Mouse (Mus musculus) midbrain, embryonic 11.5 days (tissue): ENCODE data around the gene Nfkbib. TPM values are rescaled to one million over a fixed set of nuclear protein-coding genes. Genes with fewer than 3 reads are reported as not detected.

Experiments used
- ATAC-seq: fragments of 200-750 bp; cut with Nextera tagmentation; 2 replicates; pipeline ENCODE4 v1.8.0; 2017; ENCODE audit warnings: moderate TSS enrichment, moderate library complexity; ENCODE audit not compliant: low FRiP score
- DNase-seq: peaks from one replicate; pipeline ENCODE4 v3.0.0; 2015; ENCODE audit warnings: low spot score; ENCODE audit errors: missing footprints
- H3K27ac ChIP-seq: fragments of 300-500 bp; sonication (generic); 2 replicates; pipeline ENCODE4 v1.5.1; 2014; ENCODE audit warnings: low read depth, low read length
- H3K27me3 ChIP-seq: fragments of 300-500 bp; sonication (generic); 2 replicates; pipeline ENCODE4 v1.6.1; 2014; ENCODE audit warnings: mild to moderate bottlenecking, low read length, moderate library complexity, mixed read lengths; ENCODE audit not compliant: control insufficient read depth, insufficient read depth
- H3K36me3 ChIP-seq: fragments of 300-500 bp; sonication (generic); 2 replicates; pipeline ENCODE4 v1.6.1; 2014; ENCODE audit warnings: mild to moderate bottlenecking, low read length, moderate library complexity, mixed read lengths; ENCODE audit not compliant: control insufficient read depth, insufficient read depth
- H3K4me1 ChIP-seq: fragments of 300-500 bp; sonication (generic); 2 replicates; pipeline ENCODE4 v1.6.1; 2014; ENCODE audit warnings: low read length; ENCODE audit not compliant: control insufficient read depth, insufficient read depth
- H3K4me2 ChIP-seq: fragments of 300-500 bp; sonication (generic); 2 replicates; pipeline ENCODE4 v1.6.1; 2014; ENCODE audit warnings: mild to moderate bottlenecking, moderate library complexity
- H3K4me3 ChIP-seq: fragments of 300-500 bp; sonication (generic); 2 replicates; pipeline ENCODE4 v1.5.1; 2014; ENCODE audit warnings: low read depth, low read length
- H3K9ac ChIP-seq: fragments of 300-500 bp; sonication (generic); 2 replicates; pipeline ENCODE4 v1.6.1; 2014; ENCODE audit warnings: low read length
- H3K9me3 ChIP-seq: fragments of 300-500 bp; sonication (generic); 2 replicates; pipeline ENCODE4 v1.6.1; 2016; ENCODE audit warnings: low read length; ENCODE audit not compliant: control insufficient read depth
- WGBS: fragments of 180-500 bp; shearing (Covaris S2); extraction: QIAGEN DNeasy Blood & Tissue Kit; methylation state at CpG from one replicate; pipeline ENCODE4 v1.1.7; 2014; 5-methylcytosine and 5-hydroxymethylcytosine counted together
- polyA plus RNA-seq: library from polyadenylated mRNA; unstranded; fragments of >200 nt; fragmentation: Nextera tagmentation; extraction: Ambion mirVana; gene quantifications from 2 replicates; pipeline ENCODE4 v1.2.1, GENCODE M21; 2014

Nfkbib gene
- polyA plus RNA-seq, 1 experiment from 2014 or later: 43.9 TPM

GRCm38 (mm10) chr7:28778825-28779224, 11.5 kb upstream of the Nfkbib start:
- no peaks in the 10 kb centered on the region for H3K9me3 ChIP-seq
- 0 out of 2 replicates have a peak, but pooled peaks cover 2% of the 10 kb centered on the region for H3K36me3 ChIP-seq
- no peak overlapping the region for H3K4me2 ChIP-seq
- WGBS: 85% methylated on average over 9 of the region's 9 CpGs
- ATAC-seq (no peak), DNase-seq (no peak)
- H3K27me3 ChIP-seq: no peaks in the 10 kb centered on the region
- H3K9ac ChIP-seq: no peak overlapping the region
- no peak overlapping the region for H3K4me3 ChIP-seq
- H3K27ac ChIP-seq: no peak overlapping the region
- H3K4me1 ChIP-seq: peaks cover 4% of the 10 kb centered on the region

- Histone ChIP-seq H3K4me2 (no peak overlapping the region), H3K9me3 (no peaks in the 10 kb centered on the region), H3K36me3 (0 out of 2 replicates have a peak, but pooled peaks cover 2% of the 10 kb centered on the region), H3K4me3 (no peak overlapping the region), H3K27ac (no peak overlapping the region), H3K27me3 (no peaks in the 10 kb centered on the region), H3K4me1 (peaks cover under 1% of the 10 kb centered on the region), H3K9ac (no peak overlapping the region)
- DNase-seq (no peak), ATAC-seq (no peak)
- 89% methylated on average over 7 of the region's 7 CpGs for WGBS
These were observed 7.8 kb upstream of the Nfkbib start for GRCm38 (mm10) chr7:28775129-28775528.

- DNase-seq: no peak
- Histone ChIP-seq H3K4me1 (no peaks in the 10 kb centered on the region; the same call in 1 of the 2 replicates), H3K9ac (no peak overlapping the region), H3K4me2 (no peak overlapping the region), H3K27ac (no peak overlapping the region), H3K27me3 (no peaks in the 10 kb centered on the region), H3K4me3 (no peak overlapping the region), H3K9me3 (no peaks in the 10 kb centered on the region), H3K36me3 (0 out of 2 replicates have a peak, but pooled peaks cover 2% of the 10 kb centered on the region)
- WGBS: 76% methylated on average over 12 of the region's 12 CpGs
- ATAC-seq: no peak
These were observed 6.9 kb upstream of the Nfkbib start for GRCm38 (mm10) chr7:28774164-28774563.

- H3K4me2 ChIP-seq: no peak overlapping the region
- DNase-seq (no peak), ATAC-seq (no peak)
- H3K4me3 ChIP-seq: no peak overlapping the region
- no peak overlapping the region for H3K27ac ChIP-seq
- no peaks in the 10 kb centered on the region for H3K27me3 ChIP-seq
- 85% methylated on average over 3 of the region's 3 CpGs for WGBS
- H3K9me3 ChIP-seq: no peaks in the 10 kb centered on the region
- no peak overlapping the region for H3K9ac ChIP-seq
- H3K4me1 ChIP-seq: peaks cover 2% of the 10 kb centered on the region; the same call in 1 of the 2 replicates
- 0 out of 2 replicates have a peak, but pooled peaks cover 2% of the 10 kb centered on the region for H3K36me3 ChIP-seq
These were observed 5.9 kb upstream of the Nfkbib start for GRCm38 (mm10) chr7:28773163-28773562.

- Histone ChIP-seq H3K36me3 (no peaks in the 10 kb centered on the region), H3K27ac (no peak overlapping the region), H3K9me3 (no peaks in the 10 kb centered on the region), H3K9ac (no peak overlapping the region), H3K27me3 (no peaks in the 10 kb centered on the region), H3K4me1 (peaks cover 8% of the 10 kb centered on the region), H3K4me3 (no peak overlapping the region), H3K4me2 (no peak overlapping the region)
- ATAC-seq (no peak), DNase-seq (no peak)
- WGBS: 93% methylated on average over 11 of the region's 11 CpGs
These were observed 4.6 kb upstream of the Nfkbib start for GRCm38 (mm10) chr7:28771867-28772266.

GRCm38 (mm10) chr7:28770309-28770708, 3.0 kb upstream of the Nfkbib start:
- H3K4me3 ChIP-seq: no peak overlapping the region
- no peaks in the 10 kb centered on the region for H3K36me3 ChIP-seq
- no peak overlapping the region for H3K4me2 ChIP-seq
- 93% methylated on average over 3 of the region's 3 CpGs for WGBS
- H3K27me3 ChIP-seq: no peaks in the 10 kb centered on the region
- DNase-seq: no peak
- no peaks in the 10 kb centered on the region for H3K9me3 ChIP-seq
- no peak overlapping the region for H3K27ac ChIP-seq
- no peak for ATAC-seq
- no peak overlapping the region for H3K9ac ChIP-seq
- H3K4me1 ChIP-seq: peaks cover 14% of the 10 kb centered on the region

GRCm38 (mm10) chr7:28769414-28769958, 2.2 kb upstream of the Nfkbib start:
- Histone ChIP-seq H3K27ac (no peak overlapping the region), H3K36me3 (no peaks in the 10 kb centered on the region), H3K4me1 (peaks cover 15% of the 10 kb centered on the region), H3K9me3 (no peaks in the 10 kb centered on the region), H3K4me3 (no peak overlapping the region), H3K9ac (no peak overlapping the region), H3K27me3 (no peaks in the 10 kb centered on the region), H3K4me2 (no peak overlapping the region)
- ATAC-seq (no peak), DNase-seq (no peak)
- WGBS: 94% methylated on average over 9 of the region's 9 CpGs

GRCm38 (mm10) chr7:28766910-28767309, 402 bp downstream of the Nfkbib start:
- Histone ChIP-seq H3K9ac (peak overlapping the region; percentile 65), H3K4me1 (peaks cover 15% of the 10 kb centered on the region), H3K9me3 (no peaks in the 10 kb centered on the region), H3K4me3 (peak overlapping the region; percentile 74), H3K36me3 (no peaks in the 10 kb centered on the region), H3K27me3 (no peaks in the 10 kb centered on the region), H3K4me2 (peak overlapping the region; percentile 59), H3K27ac (no peak overlapping the region)
- peak; percentile 93 for DNase-seq
- peak; percentile 36 for ATAC-seq
- 3% methylated on average over 14 of the region's 14 CpGs for WGBS

GRCm38 (mm10) chr7:28766173-28766879, 986 bp downstream of the Nfkbib start, which contains the start of gene Sirt2:
TSS of gene Sirt2 (plus strand) at chr7:28766735.
- ATAC-seq: peak; percentile 99
- under 1% methylated on average over 45 of the region's 45 CpGs for WGBS
- Histone ChIP-seq H3K9ac (peak within 1 kb of the TSS; percentile 66), H3K27me3 (no peaks in the 10 kb centered on the region), H3K27ac (no peak within 1 kb of the TSS), H3K4me3 (peak within 1 kb of the TSS; percentile 78), H3K36me3 (no peaks in the 10 kb centered on the region), H3K9me3 (no peaks in the 10 kb centered on the region), H3K4me2 (peak within 1 kb of the TSS; percentile 65), H3K4me1 (peaks cover 15% of the 10 kb centered on the region)
- peak; percentile 99 for DNase-seq
